Mouse (Mus musculus): ENCODE results near the gene Cnnm2.
A peak's percentile ranks its signal among the peaks of the same experiment; 100 is the strongest.

- TF ChIP-seq EP300 (optimal IDR thresholded peaks at IDR 0.05), result no peak
- peak; percentile 48 for TF ChIP-seq CTCF (IDR thresholded peaks at IDR 0.05; ENCODE audit: low read depth)
Measured at GRCm38 (mm10) chr19:46741574-46741973, 19.8 kb upstream of the Cnnm2 start.

Data from stomach, postnatal 0 days (tissue).